Comparison of ENCODE assay signal across 8 mouse cellular contexts in genomic region chr1:178318389-178319184, GRCm38 (mm10). TPM values are rescaled to one million over a fixed set of nuclear protein-coding genes. Genes with fewer than 3 reads are reported as not detected.
A peak's percentile ranks its signal among the peaks of the same experiment; 100 is the strongest.
DNase-seq lines count a peak whose midpoint lies in the region; ATAC-seq and TF ChIP-seq lines count a peak whose summit lies in the region.

Gene Cox20 (plus strand): TSS chr1:178319130.

- 0 out of 2 replicates have a peak, but pooled peaks have one; percentile 4 for TF ChIP-seq CTCF in layer of hippocampus, adult 2 months (conservative IDR thresholded peaks at IDR 0.05)
- no peak; the same call in 1 of the 2 replicates for TF ChIP-seq CTCF in lung, embryonic 14.5 days (IDR thresholded peaks at IDR 0.05; ENCODE audit: low read depth)
- TF ChIP-seq CTCF in olfactory bulb, adult 2 months (IDR thresholded peaks at IDR 0.05; ENCODE audit: insufficient read depth, low read depth, low read length): no peak
- TF ChIP-seq CTCF in thymus, adult 2 months (IDR thresholded peaks at IDR 0.05; ENCODE audit: borderline replicate concordance, control insufficient read depth, extremely low read depth, insufficient read depth, low read length, poor library complexity): peak; percentile 50; the same call in 1 of the 2 replicates

- H3K4me1 ChIP-seq in forebrain, embryonic 15.5 days: peaks cover 36% of the 10 kb centered on the region
- peaks cover 5% of the 10 kb centered on the region; the same call in 1 of the 2 replicates for H3K4me1 ChIP-seq in lung, embryonic 14.5 days (ENCODE audit: insufficient read depth)
- H3K4me1 ChIP-seq in olfactory bulb, adult 2 months (ENCODE audit: control insufficient read depth, insufficient read depth, low read length): no peaks in the 10 kb centered on the region
- no peaks in the 10 kb centered on the region for H3K4me1 ChIP-seq in thymus, adult 2 months (replicated peaks; ENCODE audit: control insufficient read depth, insufficient read depth, low read length)

- H3K27ac ChIP-seq in forebrain, embryonic 15.5 days (replicated peaks): peak within 1 kb of the TSS; percentile 100
- H3K27ac ChIP-seq in layer of hippocampus, adult 2 months: peak within 1 kb of the TSS; percentile 100
- H3K27ac ChIP-seq in lung, embryonic 14.5 days (ENCODE audit: low read depth): peak within 1 kb of the TSS; percentile 100
- H3K27ac ChIP-seq in olfactory bulb, adult 2 months (ENCODE audit: insufficient read depth, low read depth, low read length): peak within 1 kb of the TSS; percentile 98
- peak within 1 kb of the TSS; percentile 91 for H3K27ac ChIP-seq in thymus, adult 2 months (ENCODE audit: control insufficient read depth, insufficient read depth, low read length)

- peaks cover 25% of the 10 kb centered on the region for H3K36me3 ChIP-seq in forebrain, embryonic 15.5 days
- H3K36me3 ChIP-seq in lung, embryonic 14.5 days (ENCODE audit: insufficient read depth): peaks cover 36% of the 10 kb centered on the region
- peaks cover 30% of the 10 kb centered on the region for H3K36me3 ChIP-seq in thymus, adult 2 months (ENCODE audit: control insufficient read depth, insufficient read depth, low read length)

- ATAC-seq in forebrain, embryonic 15.5 days (replicated peaks): peak; percentile 95
- peak; percentile 95 for ATAC-seq in lung, embryonic 14.5 days (ENCODE audit: insufficient read depth)

- H3K4me2 ChIP-seq in forebrain, embryonic 15.5 days (replicated peaks): peak within 1 kb of the TSS; percentile 60
- peak within 1 kb of the TSS; percentile 87 for H3K4me2 ChIP-seq in lung, embryonic 14.5 days

- under 1% methylated on average over 82 of the region's 83 CpGs for WGBS in forebrain, embryonic 15.5 days
- under 1% methylated on average over 83 of the region's 83 CpGs for WGBS in lung, embryonic 14.5 days
- under 1% methylated on average over 83 of the region's 83 CpGs for WGBS in olfactory bulb, adult 2 months
- under 1% methylated on average over 83 of the region's 83 CpGs for WGBS in thymus, adult 2 months

- DNase-seq in ES-CJ7 (ENCODE audit: low read depth, low spot score): peak; percentile 97
- peak; percentile 97 for DNase-seq in cerebellum, adult 11 months
- DNase-seq in heart, postnatal 25 days (ENCODE audit: low spot score): peak; percentile 94
- DNase-seq in layer of hippocampus, adult 2 months (ENCODE audit: low spot score in 2 of 2): peak; percentile 93 to 95
- peak; percentile 97 for DNase-seq in lung, embryonic 14.5 days
- peak; percentile 97 for DNase-seq in thymus, adult 2 months

- peak within 1 kb of the TSS; percentile 95 for H3K9ac ChIP-seq in forebrain, embryonic 15.5 days (replicated peaks)
- peak within 1 kb of the TSS; percentile 92 for H3K9ac ChIP-seq in lung, embryonic 14.5 days

- intact Hi-C loops in heart, postnatal 25 days (cut with DNase I): loop anchor here (1.0 to 2.0 kb wide), 3 partner anchors 18 to 88 kb away; partner anchors contain the start of gene Efcab2

- no peaks in the 10 kb centered on the region for H3K9me3 ChIP-seq in forebrain, embryonic 15.5 days
- no peaks in the 10 kb centered on the region for H3K9me3 ChIP-seq in lung, embryonic 14.5 days (ENCODE audit: low read depth, low read length)

- peak; percentile 90 for TF ChIP-seq POLR2A in olfactory bulb, adult 2 months (IDR thresholded peaks at IDR 0.05; ENCODE audit: insufficient read depth, low read depth, low read length)
- peak; percentile 80 for TF ChIP-seq POLR2A in thymus, adult 2 months (IDR thresholded peaks at IDR 0.05; ENCODE audit: control insufficient read depth, extremely low read depth, insufficient read depth, low read length, poor library complexity)

- no peaks in the 10 kb centered on the region for H3K27me3 ChIP-seq in forebrain, embryonic 15.5 days
- H3K27me3 ChIP-seq in lung, embryonic 14.5 days (ENCODE audit: insufficient read depth, low read length): no peaks in the 10 kb centered on the region
- H3K27me3 ChIP-seq in thymus, adult 2 months (ENCODE audit: control insufficient read depth, insufficient read depth, low read length): no peaks in the 10 kb centered on the region

- H3K4me3 ChIP-seq in forebrain, embryonic 15.5 days: peak within 1 kb of the TSS; percentile 81
- H3K4me3 ChIP-seq in layer of hippocampus, adult 2 months: peak within 1 kb of the TSS; percentile 77
- peak within 1 kb of the TSS; percentile 58 for H3K4me3 ChIP-seq in lung, embryonic 14.5 days (ENCODE audit: low read depth, low read length)
- peak within 1 kb of the TSS; percentile 62 for H3K4me3 ChIP-seq in olfactory bulb, adult 2 months (ENCODE audit: insufficient read depth, low read depth, low read length)
- H3K4me3 ChIP-seq in thymus, adult 2 months (ENCODE audit: control insufficient read depth, insufficient read depth, low read length): peak within 1 kb of the TSS; percentile 72

RNA-seq across cellular contexts. Expression of gene Cox20, which starts in this region (rescaled TPM):
- 140 and 150 TPM in 2 replicates for polyA plus RNA-seq in forebrain, embryonic 15.5 days (2015; fragmentation: Nextera tagmentation; extraction: Ambion mirVana)
- total RNA-seq in heart, postnatal 25 days (2021): 100 to 1,000 TPM; 103 to 125 TPM
- total RNA-seq in layer of hippocampus, adult 2 months (2021): 10 to 100 TPM; 33.2 to 38.4 TPM
- 124 and 135 TPM in 2 replicates for polyA plus RNA-seq in lung, embryonic 14.5 days (2014; fragmentation: Nextera tagmentation; extraction: Ambion mirVana)
- not detected in 2 replicates for polyA plus RNA-seq in olfactory bulb, adult 2 months (2012; ENCODE audit: insufficient read depth, insufficient read length, low replicate concordance, missing spikeins)
- 16.2 and 19.2 TPM in 2 replicates for polyA plus RNA-seq in thymus, adult 2 months (2012; rRNA removed)

Comparison
In these comparisons a context has a peak if more than half of its experiments do, and no peak if none do; other contexts are left out.
1. Peak in every context shown above with its lines: DNase-seq, ATAC-seq, H3K4me3 ChIP-seq and H3K27ac ChIP-seq.
2. CTCF ChIP-seq: peak in layer of hippocampus, adult 2 months (single experiment) and thymus, adult 2 months (single experiment); none in lung, embryonic 14.5 days (single experiment) and olfactory bulb, adult 2 months (single experiment).